Mouse (Mus musculus): ENCODE data around the gene Gpr62. TPM values are rescaled to one million over a fixed set of nuclear protein-coding genes. Genes with fewer than 3 reads are reported as not detected.

Gpr62 gene
- polyA plus RNA-seq, 1 experiment from 2014 or later, result not detected

GRCm38 (mm10) chr9:106451899-106452298 lies 13.8 kb downstream of the Gpr62 start:
- peaks cover 13% of the 10 kb centered on the region; the same call in 1 of the 2 replicates for H3K27me3 ChIP-seq (ENCODE audit: insufficient read depth, low read length)
- no peak for DNase-seq
- no peak overlapping the region for H3K4me3 ChIP-seq (ENCODE audit: low read depth, low read length)
- 54% methylated on average over 2 of the region's 2 CpGs for WGBS (ENCODE audit: insufficient replicate concordance)
- no peak overlapping the region for H3K27ac ChIP-seq (ENCODE audit: low read depth)
- TF ChIP-seq CTCF (IDR thresholded peaks at IDR 0.05; ENCODE audit: low read depth), result no peak
- ATAC-seq, result no peak
- H3K4me1 ChIP-seq (ENCODE audit: insufficient read depth), result peaks cover 45% of the 10 kb centered on the region
- no peak overlapping the region for H3K9ac ChIP-seq (replicated peaks)
- no peak overlapping the region for H3K4me2 ChIP-seq (ENCODE audit: low read depth, low read length)
- no peaks in the 10 kb centered on the region for H3K36me3 ChIP-seq (replicated peaks; ENCODE audit: insufficient read depth, low read length)
- no peaks in the 10 kb centered on the region for H3K9me3 ChIP-seq (ENCODE audit: low read length)

- H3K27ac ChIP-seq (ENCODE audit: low read depth), result no peak overlapping the region
- no peaks in the 10 kb centered on the region for H3K9me3 ChIP-seq (ENCODE audit: low read length)
- no peak overlapping the region for H3K4me3 ChIP-seq (ENCODE audit: low read depth, low read length)
- no peak overlapping the region for H3K9ac ChIP-seq (replicated peaks)
- no peak for DNase-seq
- no peaks in the 10 kb centered on the region for H3K36me3 ChIP-seq (replicated peaks; ENCODE audit: insufficient read depth, low read length)
- H3K4me1 ChIP-seq (ENCODE audit: insufficient read depth), result peaks cover 50% of the 10 kb centered on the region
- 72% methylated on average over 11 of the region's 11 CpGs for WGBS (ENCODE audit: insufficient replicate concordance)
- TF ChIP-seq CTCF (IDR thresholded peaks at IDR 0.05; ENCODE audit: low read depth), result no peak
- no peak for TF ChIP-seq EP300 (IDR thresholded peaks at IDR 0.05; ENCODE audit: low read depth)
- no peak for ATAC-seq
- peak overlapping the region; percentile 35; the same call in 1 of the 2 replicates for H3K4me2 ChIP-seq (ENCODE audit: low read depth, low read length)
- peaks cover 13% of the 10 kb centered on the region; the same call in 1 of the 2 replicates for H3K27me3 ChIP-seq (ENCODE audit: insufficient read depth, low read length)
Measured at GRCm38 (mm10) chr9:106451298-106451697, 14.4 kb downstream of the Gpr62 start.

GRCm38 (mm10) chr9:106450661-106451060 lies 15.1 kb downstream of the Gpr62 start:
- Histone ChIP-seq H3K4me2 (ENCODE audit: low read depth, low read length) (peak overlapping the region; percentile 35), H3K27me3 (ENCODE audit: insufficient read depth, low read length) (peaks cover 13% of the 10 kb centered on the region; the same call in 1 of the 2 replicates), H3K9ac (replicated peaks) (no peak overlapping the region), H3K36me3 (replicated peaks; ENCODE audit: insufficient read depth, low read length) (no peaks in the 10 kb centered on the region), H3K4me1 (ENCODE audit: insufficient read depth) (peaks cover 54% of the 10 kb centered on the region), H3K9me3 (ENCODE audit: low read length) (no peaks in the 10 kb centered on the region), H3K27ac (ENCODE audit: low read depth) (no peak overlapping the region), H3K4me3 (ENCODE audit: low read depth, low read length) (no peak overlapping the region)
- ATAC-seq, result no peak
- WGBS (ENCODE audit: insufficient replicate concordance), result 47% methylated on average over 9 of the region's 9 CpGs
- DNase-seq, result peak; percentile 69
- no peak for TF ChIP-seq CTCF (IDR thresholded peaks at IDR 0.05; ENCODE audit: low read depth)
- TF ChIP-seq EP300 (IDR thresholded peaks at IDR 0.05; ENCODE audit: low read depth), result no peak

GRCm38 (mm10) chr9:106449947-106450346 lies 15.8 kb downstream of the Gpr62 start:
- H3K9ac ChIP-seq (replicated peaks), result 0 out of 2 replicates have a peak overlapping the region, but pooled peaks have one; percentile 7
- no peaks in the 10 kb centered on the region for H3K9me3 ChIP-seq (ENCODE audit: low read length)
- TF ChIP-seq EP300 (IDR thresholded peaks at IDR 0.05; ENCODE audit: low read depth) (no peak), CTCF (IDR thresholded peaks at IDR 0.05; ENCODE audit: low read depth) (no peak)
- H3K4me2 ChIP-seq (ENCODE audit: low read depth, low read length), result peak overlapping the region; percentile 35
- no peaks in the 10 kb centered on the region for H3K36me3 ChIP-seq (replicated peaks; ENCODE audit: insufficient read depth, low read length)
- peaks cover 13% of the 10 kb centered on the region; the same call in 1 of the 2 replicates for H3K27me3 ChIP-seq (ENCODE audit: insufficient read depth, low read length)
- 76% methylated on average over 8 of the region's 8 CpGs for WGBS (ENCODE audit: insufficient replicate concordance)
- no peak for DNase-seq
- H3K27ac ChIP-seq (ENCODE audit: low read depth), result no peak overlapping the region
- H3K4me3 ChIP-seq (ENCODE audit: low read depth, low read length), result no peak overlapping the region
- peaks cover 56% of the 10 kb centered on the region for H3K4me1 ChIP-seq (ENCODE audit: insufficient read depth)
- ATAC-seq, result no peak

- H3K27ac ChIP-seq (ENCODE audit: low read depth), result peak overlapping the region; percentile 88
- WGBS (ENCODE audit: insufficient replicate concordance), result under 1% methylated on average over 23 of the region's 23 CpGs
- DNase-seq (peak; percentile 73), ATAC-seq (peak; percentile 41)
- 0 out of 2 replicates have a peak, but pooled peaks cover 8% of the 10 kb centered on the region for H3K27me3 ChIP-seq (ENCODE audit: insufficient read depth, low read length)
- TF ChIP-seq CTCF (IDR thresholded peaks at IDR 0.05; ENCODE audit: low read depth) (peak; percentile 77), EP300 (IDR thresholded peaks at IDR 0.05; ENCODE audit: low read depth) (no peak)
- peak overlapping the region; percentile 78 for H3K4me2 ChIP-seq (ENCODE audit: low read depth, low read length)
- H3K4me3 ChIP-seq (ENCODE audit: low read depth, low read length), result peak overlapping the region; percentile 51
- peaks cover 55% of the 10 kb centered on the region for H3K4me1 ChIP-seq (ENCODE audit: insufficient read depth)
- H3K9ac ChIP-seq (replicated peaks), result peak overlapping the region; percentile 71
- H3K9me3 ChIP-seq (ENCODE audit: low read length), result no peaks in the 10 kb centered on the region
- no peaks in the 10 kb centered on the region for H3K36me3 ChIP-seq (replicated peaks; ENCODE audit: insufficient read depth, low read length)
Measured at GRCm38 (mm10) chr9:106448498-106449031, 17.2 kb downstream of the Gpr62 start.

- H3K4me1 ChIP-seq (ENCODE audit: insufficient read depth), result peaks cover 51% of the 10 kb centered on the region
- ATAC-seq (peak; percentile 28), DNase-seq (no peak)
- peak overlapping the region; percentile 51 for H3K4me3 ChIP-seq (ENCODE audit: low read depth, low read length)
- TF ChIP-seq EP300 (IDR thresholded peaks at IDR 0.05; ENCODE audit: low read depth) (no peak), CTCF (IDR thresholded peaks at IDR 0.05; ENCODE audit: low read depth) (no peak)
- peak overlapping the region; percentile 78 for H3K4me2 ChIP-seq (ENCODE audit: low read depth, low read length)
- H3K27ac ChIP-seq (ENCODE audit: low read depth), result peak overlapping the region; percentile 88
- H3K9me3 ChIP-seq (ENCODE audit: low read length), result no peaks in the 10 kb centered on the region
- peak overlapping the region; percentile 71; the same call in 1 of the 2 replicates for H3K9ac ChIP-seq (replicated peaks)
- 0 out of 2 replicates have a peak, but pooled peaks cover 5% of the 10 kb centered on the region for H3K27me3 ChIP-seq (ENCODE audit: insufficient read depth, low read length)
- 32% methylated on average over 9 of the region's 9 CpGs for WGBS (ENCODE audit: insufficient replicate concordance)
- no peaks in the 10 kb centered on the region for H3K36me3 ChIP-seq (replicated peaks; ENCODE audit: insufficient read depth, low read length)
Measured at GRCm38 (mm10) chr9:106447951-106448350, 17.8 kb downstream of the Gpr62 start.
